In the genomic region with DNA sequence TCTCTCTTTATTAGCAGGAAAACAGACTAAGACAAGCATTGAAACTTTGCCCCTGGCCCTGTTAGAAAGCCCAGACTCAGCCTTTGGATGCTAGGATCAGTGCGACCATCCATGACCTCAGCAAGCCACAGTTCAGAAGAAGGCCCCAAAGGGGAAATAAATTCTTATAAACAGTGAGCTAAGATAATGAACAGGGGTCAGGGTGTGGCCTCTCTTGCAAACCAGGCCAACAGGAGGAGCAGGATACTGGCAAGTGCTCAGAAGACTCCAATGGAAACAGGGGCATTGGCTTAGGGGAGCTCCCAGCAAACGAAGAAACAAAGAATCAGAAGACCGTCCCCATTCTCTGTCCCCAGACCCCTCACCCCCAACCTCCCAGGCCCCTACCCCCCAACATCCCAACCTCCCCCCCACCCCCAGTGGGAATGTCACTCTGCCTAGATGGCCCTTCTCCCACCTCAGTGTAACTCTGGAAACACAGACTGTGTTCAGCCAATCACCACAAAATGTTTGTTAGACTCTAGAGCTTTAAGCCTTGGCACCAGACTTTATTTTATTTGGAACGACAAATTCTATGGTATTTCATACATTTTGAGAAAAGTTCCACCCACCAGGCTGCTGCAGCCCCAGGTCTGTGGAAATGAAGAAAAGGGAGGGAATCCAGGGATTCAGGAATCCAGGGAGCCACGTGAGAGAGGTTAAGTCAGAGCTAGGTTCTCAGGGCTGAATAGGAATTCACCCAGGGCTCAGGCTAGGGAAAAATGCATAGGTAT, we compare ENCODE assay signal across 16 mouse cellular contexts. TPM values are rescaled to one million over a fixed set of nuclear protein-coding genes. Genes with fewer than 3 reads are reported as not detected.
A peak's percentile ranks its signal among the peaks of the same experiment; 100 is the strongest.
DNase-seq lines count a peak whose midpoint lies in the region; ATAC-seq lines count a peak whose summit lies in the region.
"Had no signal": no experiment of that assay in that cellular context is flagged by ENCODE, and none has a peak within 500 bp of the region (broad histone marks: within the 10 kb centered on the region; RNA-seq: fewer than 3 reads in every experiment).

No protein-coding gene starts in this region.

- H3K9ac ChIP-seq in embryonic facial prominence, embryonic 13.5 days, result no peak overlapping the region
- no peak overlapping the region for H3K9ac ChIP-seq in kidney, embryonic 14.5 days (ENCODE audit: low read depth, low read length)
- H3K9ac ChIP-seq in liver, embryonic 11.5 days (ENCODE audit: low read depth, low read length), result no peak overlapping the region
- H3K9ac ChIP-seq: heart, embryonic 13.5 days; lung, embryonic 15.5 days had no signal

- H3K4me3 ChIP-seq in embryonic facial prominence, embryonic 13.5 days, result no peak overlapping the region
- no peak overlapping the region for H3K4me3 ChIP-seq in embryonic facial prominence, embryonic 10.5 days
- no peak overlapping the region for H3K4me3 ChIP-seq in kidney, embryonic 14.5 days (ENCODE audit: low read length)
- no peak overlapping the region for H3K4me3 ChIP-seq in liver, embryonic 11.5 days (ENCODE audit: low read depth, low read length)
- H3K4me3 ChIP-seq: forebrain, embryonic 10.5 days; heart, embryonic 13.5 days; lung, embryonic 15.5 days; myocyte had no signal

- H3K27me3 ChIP-seq in embryonic facial prominence, embryonic 13.5 days, result no peaks in the 10 kb centered on the region
- H3K27me3 ChIP-seq in embryonic facial prominence, embryonic 10.5 days (replicated peaks; ENCODE audit: low read depth, poor library complexity, severe bottlenecking), result no peaks in the 10 kb centered on the region
- H3K27me3 ChIP-seq in kidney, embryonic 14.5 days (ENCODE audit: control insufficient read depth, insufficient read depth, low read length), result no peaks in the 10 kb centered on the region
- no peaks in the 10 kb centered on the region for H3K27me3 ChIP-seq in liver, embryonic 11.5 days (replicated peaks; ENCODE audit: control insufficient read depth, insufficient read depth, low read length)
- H3K27me3 ChIP-seq: heart, embryonic 13.5 days; lung, embryonic 15.5 days had no signal

- no peaks in the 10 kb centered on the region for H3K9me3 ChIP-seq in embryonic facial prominence, embryonic 13.5 days
- no peaks in the 10 kb centered on the region for H3K9me3 ChIP-seq in embryonic facial prominence, embryonic 10.5 days
- H3K9me3 ChIP-seq in kidney, embryonic 14.5 days (ENCODE audit: control insufficient read depth, low read length), result no peaks in the 10 kb centered on the region
- no peaks in the 10 kb centered on the region for H3K9me3 ChIP-seq in liver, embryonic 11.5 days (ENCODE audit: control insufficient read depth, low read length)
- H3K9me3 ChIP-seq: forebrain, embryonic 10.5 days; heart, embryonic 13.5 days; lung, embryonic 15.5 days had no signal

- DNase-seq in embryonic facial prominence, embryonic 10.5 days (ENCODE audit: low spot score), result no peak
- DNase-seq in kidney, postnatal 36 days, result no peak
- DNase-seq in brain, adult 2 months (ENCODE audit: low read depth, low spot score), result peak; percentile 21
- DNase-seq in liver, embryonic 11.5 days (ENCODE audit: low spot score), result no peak
- DNase-seq in adrenal gland, adult 18-20 months (ENCODE audit: low spot score in 2 of 2), result no peak
- no peak for DNase-seq in layer of hippocampus, adult 11-12 months (ENCODE audit: low spot score)
- DNase-seq: cerebellum, adult 8-10 months; thymus, postnatal 4 days had no signal

- no peaks in the 10 kb centered on the region for H3K36me3 ChIP-seq in embryonic facial prominence, embryonic 13.5 days
- H3K36me3 ChIP-seq in embryonic facial prominence, embryonic 10.5 days (replicated peaks), result no peaks in the 10 kb centered on the region
- no peaks in the 10 kb centered on the region for H3K36me3 ChIP-seq in kidney, embryonic 14.5 days (ENCODE audit: control insufficient read depth, insufficient read depth, low read length)
- H3K36me3 ChIP-seq in liver, embryonic 11.5 days (ENCODE audit: control insufficient read depth, insufficient read depth, low read length), result no peaks in the 10 kb centered on the region
- H3K36me3 ChIP-seq: forebrain, embryonic 10.5 days; heart, embryonic 13.5 days; lung, embryonic 15.5 days had no signal

- WGBS in embryonic facial prominence, embryonic 13.5 days, result 63% methylated on average over 5 of the region's 5 CpGs
- WGBS in embryonic facial prominence, embryonic 10.5 days, result 70% methylated on average over 5 of the region's 5 CpGs
- WGBS in kidney, embryonic 14.5 days, result 55% methylated on average over 5 of the region's 5 CpGs
- WGBS in liver, embryonic 11.5 days, result 69% methylated on average over 5 of the region's 5 CpGs

- peaks cover 12% of the 10 kb centered on the region for H3K4me1 ChIP-seq in embryonic facial prominence, embryonic 13.5 days
- H3K4me1 ChIP-seq in embryonic facial prominence, embryonic 10.5 days, result peaks cover 9% of the 10 kb centered on the region
- no peaks in the 10 kb centered on the region for H3K4me1 ChIP-seq in kidney, embryonic 14.5 days (ENCODE audit: control insufficient read depth, insufficient read depth, low read length)
- peaks cover 35% of the 10 kb centered on the region for H3K4me1 ChIP-seq in liver, embryonic 11.5 days (replicated peaks; ENCODE audit: control insufficient read depth, insufficient read depth, low read length)
- H3K4me1 ChIP-seq: lung, embryonic 15.5 days had no signal

- H3K27ac ChIP-seq in embryonic facial prominence, embryonic 13.5 days, result peak overlapping the region; percentile 44
- H3K27ac ChIP-seq in embryonic facial prominence, embryonic 10.5 days (replicated peaks), result no peak overlapping the region
- H3K27ac ChIP-seq in kidney, embryonic 14.5 days (ENCODE audit: low read depth, low read length), result no peak overlapping the region; the same call in 1 of the 2 replicates
- H3K27ac ChIP-seq in liver, embryonic 11.5 days (ENCODE audit: low read depth, low read length), result no peak overlapping the region
- H3K27ac ChIP-seq: forebrain, embryonic 10.5 days; lung, embryonic 15.5 days had no signal

- ATAC-seq in embryonic facial prominence, embryonic 13.5 days (ENCODE audit: insufficient number of reproducible peaks, insufficient read depth, low FRiP score, low TSS enrichment, low read depth), result no peak
- ATAC-seq in kidney, embryonic 14.5 days (ENCODE audit: low FRiP score, low TSS enrichment), result peak; percentile 53; the same call in 1 of the 2 replicates
- peak; percentile 56 for ATAC-seq in liver, embryonic 11.5 days (replicated peaks; ENCODE audit: low FRiP score)
- ATAC-seq: intestine, postnatal 0 days had no signal

- no peak overlapping the region for H3K4me2 ChIP-seq in embryonic facial prominence, embryonic 13.5 days
- H3K4me2 ChIP-seq in kidney, embryonic 14.5 days (replicated peaks; ENCODE audit: low read depth, low read length), result no peak overlapping the region
- H3K4me2 ChIP-seq in liver, embryonic 11.5 days, result no peak overlapping the region
- H3K4me2 ChIP-seq: heart, embryonic 13.5 days; lung, embryonic 15.5 days; midbrain, embryonic 11.5 days had no signal

RNA-seq across cellular contexts. Expression of gene Nsmce1, which starts 23.9 kb away (rescaled TPM):
- 108 and 116 TPM in 2 replicates for polyA plus RNA-seq in embryonic facial prominence, embryonic 13.5 days (2015; fragmentation: Nextera tagmentation; extraction: Ambion mirVana)
- polyA plus RNA-seq in embryonic facial prominence, embryonic 10.5 days (2016; fragmentation: Nextera tagmentation; extraction: Ambion mirVana), result 120 and 123 TPM in 2 replicates
- polyA plus RNA-seq in kidney, embryonic 14.5 days (2014; fragmentation: Nextera tagmentation; extraction: Ambion mirVana), result 137 and 157 TPM in 2 replicates
- polyA plus RNA-seq in liver, embryonic 11.5 days (2014; fragmentation: Nextera tagmentation; extraction: Ambion mirVana), result 126 and 132 TPM in 2 replicates
- 10 to 100 TPM; 28.7 to 36.5 TPM for total RNA-seq in adrenal gland, adult 18-20 months (2021)

RNA-seq across cellular contexts. Expression of gene Il4ra, which starts 36.7 kb away (rescaled TPM):
- polyA plus RNA-seq in embryonic facial prominence, embryonic 13.5 days (2015; fragmentation: Nextera tagmentation; extraction: Ambion mirVana), result 7.0 and 7.7 TPM in 2 replicates
- polyA plus RNA-seq in embryonic facial prominence, embryonic 10.5 days (2016; fragmentation: Nextera tagmentation; extraction: Ambion mirVana), result 3.7 and 4.9 TPM in 2 replicates
- 4.0 and 5.9 TPM in 2 replicates for polyA plus RNA-seq in kidney, embryonic 14.5 days (2014; fragmentation: Nextera tagmentation; extraction: Ambion mirVana)
- polyA plus RNA-seq in liver, embryonic 11.5 days (2014; fragmentation: Nextera tagmentation; extraction: Ambion mirVana), result 4.4 and 5.3 TPM in 2 replicates
- 100 to 1,000 TPM in 1 of 2 experiments, 10 to 100 TPM in 1; 39.6 to 199 TPM for total RNA-seq in adrenal gland, adult 18-20 months (2021)
